Mouse (Mus musculus) heart, embryonic 12.5 days (tissue): ENCODE measurements around the gene Hyal2. TPM values are rescaled to one million over a fixed set of nuclear protein-coding genes. Genes with fewer than 3 reads are reported as not detected.

Experiments used
- ATAC-seq: fragments of 200-750 bp; cut with Nextera tagmentation; 2 replicates; pipeline ENCODE4 v1.8.0; 2017; ENCODE audit warnings: moderate TSS enrichment, moderate library complexity; ENCODE audit not compliant: insufficient number of reproducible peaks, low FRiP score
- H3K27ac ChIP-seq: fragments of 300-500 bp; sonication (generic); 2 replicates; pipeline ENCODE4 v1.5.1; 2016; ENCODE audit warnings: mild to moderate bottlenecking, moderate library complexity; ENCODE audit not compliant: poor library complexity, severe bottlenecking
- H3K27me3 ChIP-seq: fragments of 300-500 bp; sonication (generic); replicated peaks from 2 replicates; pipeline ENCODE4 v1.6.1; 2016; ENCODE audit warnings: mild to moderate bottlenecking, moderate library complexity
- H3K36me3 ChIP-seq: fragments of 300-500 bp; sonication (generic); 2 replicates; pipeline ENCODE4 v1.6.1; 2016; ENCODE audit warnings: mild to moderate bottlenecking, moderate library complexity
- H3K4me1 ChIP-seq: fragments of 300-500 bp; sonication (generic); replicated peaks from 2 replicates; pipeline ENCODE4 v1.6.1; 2016; ENCODE audit warnings: mild to moderate bottlenecking
- H3K4me2 ChIP-seq: fragments of 300-500 bp; sonication (generic); 2 replicates; pipeline ENCODE4 v1.6.1; 2016; ENCODE audit warnings: mild to moderate bottlenecking, moderate library complexity
- H3K4me3 ChIP-seq: fragments of 300-500 bp; sonication (generic); 2 replicates; pipeline ENCODE4 v1.5.1; 2016; ENCODE audit warnings: mild to moderate bottlenecking
- H3K9ac ChIP-seq: fragments of 300-500 bp; sonication (generic); 2 replicates; pipeline ENCODE4 v1.6.1; 2016; ENCODE audit warnings: mild to moderate bottlenecking, moderate library complexity
- H3K9me3 ChIP-seq: fragments of 300-500 bp; sonication (generic); replicated peaks from 2 replicates; pipeline ENCODE4 v1.6.1; 2016; ENCODE audit warnings: mild to moderate bottlenecking, moderate library complexity
- WGBS: fragments of 180-500 bp; shearing (Covaris S2); methylation state at CpG from one replicate; pipeline ENCODE4 v1.1.7; 2016; 5-methylcytosine and 5-hydroxymethylcytosine counted together
- polyA plus RNA-seq: library from polyadenylated mRNA; unstranded; fragments of >200 nt; fragmentation: Nextera tagmentation; extraction: Ambion mirVana; gene quantifications from 2 replicates; pipeline ENCODE4 v1.2.1, GENCODE M21; 2016

Hyal2 gene
- polyA plus RNA-seq, 1 experiment from 2014 or later, result 106 TPM

DNA sequence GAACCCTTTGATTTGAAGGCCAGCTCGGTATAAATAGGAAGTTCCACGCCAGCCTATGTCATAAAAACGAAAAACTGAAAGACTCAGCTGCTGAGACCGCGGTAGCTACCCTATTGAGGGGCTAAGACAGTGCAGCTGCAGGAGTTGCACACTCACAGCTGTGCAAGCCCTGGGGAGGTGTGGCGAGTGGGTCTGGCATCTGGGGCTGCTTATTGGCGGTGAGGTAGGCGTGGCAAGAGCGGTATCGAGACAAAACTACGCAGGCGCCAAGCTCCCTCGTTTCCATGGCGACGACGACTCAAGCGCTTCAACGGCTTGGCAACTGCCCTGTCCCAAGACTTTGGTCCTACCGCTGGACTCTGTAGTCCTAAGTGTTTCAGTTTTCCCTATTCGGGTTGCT lies 20.7 kb upstream of the Hyal2 start, which contains the start of gene Zmynd10:
Zmynd10 (plus strand) TSS at position 273 of the 400 bp plus-strand sequence.
- Histone ChIP-seq H3K27me3 (peaks cover 31% of the 10 kb centered on the region), H3K4me2 (peak within 1 kb of the TSS; percentile 49), H3K4me3 (peak within 1 kb of the TSS; percentile 2; the same call in 1 of the 2 replicates), H3K27ac (no peak within 1 kb of the TSS), H3K36me3 (peaks cover 21% of the 10 kb centered on the region), H3K4me1 (peaks cover 37% of the 10 kb centered on the region), H3K9ac (no peak within 1 kb of the TSS; the same call in 1 of the 2 replicates), H3K9me3 (no peaks in the 10 kb centered on the region)
- ATAC-seq, result peak; percentile 67
- 5% methylated on average over 20 of the region's 20 CpGs for WGBS

DNA sequence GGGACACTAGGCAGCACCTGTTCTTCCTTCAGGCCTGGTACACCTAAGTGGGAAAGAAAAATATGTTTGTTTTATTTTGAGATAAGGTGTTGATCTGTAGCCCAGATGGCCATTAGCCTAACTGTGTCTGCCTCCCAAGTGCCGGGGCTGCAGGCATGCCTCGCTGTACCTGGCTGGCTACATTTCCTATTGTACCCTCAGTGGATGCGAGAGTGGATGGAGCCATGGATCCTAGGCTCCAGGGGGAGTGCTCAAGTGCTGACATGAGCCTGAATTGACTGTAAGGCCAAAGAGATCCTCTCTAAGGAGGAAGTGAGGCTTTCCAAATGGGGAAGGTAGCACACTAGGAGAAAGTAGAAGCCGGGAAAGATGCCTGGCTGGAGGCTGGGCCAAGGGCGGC lies 19.8 kb upstream of the Hyal2 start:
- Histone ChIP-seq H3K4me2 (no peak overlapping the region), H3K9ac (no peak overlapping the region), H3K9me3 (no peaks in the 10 kb centered on the region), H3K27ac (no peak overlapping the region), H3K4me3 (no peak overlapping the region), H3K36me3 (peaks cover 21% of the 10 kb centered on the region), H3K4me1 (peaks cover 39% of the 10 kb centered on the region), H3K27me3 (peaks cover 31% of the 10 kb centered on the region)
- no peak for ATAC-seq
- WGBS, result 75% methylated on average over 5 of the region's 5 CpGs

DNA sequence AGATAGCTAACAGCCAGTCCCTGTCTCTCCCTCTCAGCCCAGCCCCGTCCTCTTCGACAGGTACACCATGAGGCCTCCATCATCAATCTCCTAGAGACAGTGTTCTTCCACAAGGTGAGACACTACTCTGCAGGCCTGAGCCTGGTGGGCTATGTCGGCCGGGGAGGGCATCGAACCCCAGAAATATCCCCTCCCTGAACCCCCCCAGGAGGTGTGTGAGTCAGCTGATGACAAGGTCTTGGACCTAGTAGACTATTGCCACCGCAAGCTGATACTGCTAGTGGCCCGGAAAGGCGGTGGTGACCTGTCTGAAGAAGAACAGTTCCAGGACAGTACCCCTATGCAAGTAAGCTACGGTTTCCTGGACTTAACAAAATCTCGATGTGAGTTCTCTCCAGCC lies 18.9 kb upstream of the Hyal2 start:
- Histone ChIP-seq H3K9ac (no peak overlapping the region), H3K4me3 (no peak overlapping the region), H3K9me3 (no peaks in the 10 kb centered on the region), H3K4me1 (peaks cover 45% of the 10 kb centered on the region), H3K4me2 (no peak overlapping the region), H3K27ac (no peak overlapping the region), H3K36me3 (peaks cover 16% of the 10 kb centered on the region), H3K27me3 (peaks cover 31% of the 10 kb centered on the region)
- ATAC-seq, result no peak
- 85% methylated on average over 10 of the region's 10 CpGs for WGBS

DNA sequence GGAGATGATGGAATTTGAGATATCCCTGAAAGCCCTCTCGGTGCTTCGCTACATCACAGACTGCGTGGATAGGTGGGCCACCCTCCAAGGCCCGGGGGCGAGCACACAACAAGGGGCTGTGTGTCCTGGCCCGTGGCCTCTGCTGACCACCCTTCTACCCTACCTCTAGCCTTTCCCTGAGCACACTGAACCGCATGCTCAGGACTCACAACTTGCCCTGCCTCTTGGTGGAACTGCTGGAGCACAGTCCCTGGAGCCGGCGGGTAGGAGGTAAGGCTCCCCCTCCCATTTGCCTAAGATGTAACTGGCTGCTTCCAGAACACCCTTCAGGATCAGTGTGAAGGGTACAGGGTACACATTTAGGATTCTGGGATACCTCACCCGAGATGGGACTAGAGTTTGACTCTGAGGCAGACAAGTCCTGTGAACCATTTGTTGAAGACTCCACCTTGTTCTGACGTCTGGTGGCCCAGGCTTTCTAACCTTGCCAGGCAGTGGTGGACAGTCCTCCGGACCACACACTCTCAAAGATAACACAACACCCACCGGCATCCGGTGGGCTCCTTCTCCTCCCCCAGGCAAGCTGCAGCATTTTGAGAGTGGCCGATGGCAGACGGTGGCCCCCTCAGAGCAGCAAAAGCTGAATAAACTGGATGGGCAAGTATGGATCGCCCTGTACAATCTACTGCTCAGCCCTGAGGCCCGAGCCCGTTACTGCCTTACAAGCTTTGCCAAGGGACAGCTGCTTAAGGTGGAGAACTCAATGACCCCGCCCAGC lies 18.3 kb upstream of the Hyal2 start:
- Histone ChIP-seq H3K9me3 (no peaks in the 10 kb centered on the region), H3K4me3 (no peak overlapping the region), H3K9ac (no peak overlapping the region), H3K27me3 (peaks cover 31% of the 10 kb centered on the region), H3K4me1 (peaks cover 47% of the 10 kb centered on the region), H3K4me2 (no peak overlapping the region), H3K36me3 (peaks cover 9% of the 10 kb centered on the region), H3K27ac (no peak overlapping the region)
- 79% methylated on average over 20 of the region's 20 CpGs for WGBS
- no peak for ATAC-seq

DNA sequence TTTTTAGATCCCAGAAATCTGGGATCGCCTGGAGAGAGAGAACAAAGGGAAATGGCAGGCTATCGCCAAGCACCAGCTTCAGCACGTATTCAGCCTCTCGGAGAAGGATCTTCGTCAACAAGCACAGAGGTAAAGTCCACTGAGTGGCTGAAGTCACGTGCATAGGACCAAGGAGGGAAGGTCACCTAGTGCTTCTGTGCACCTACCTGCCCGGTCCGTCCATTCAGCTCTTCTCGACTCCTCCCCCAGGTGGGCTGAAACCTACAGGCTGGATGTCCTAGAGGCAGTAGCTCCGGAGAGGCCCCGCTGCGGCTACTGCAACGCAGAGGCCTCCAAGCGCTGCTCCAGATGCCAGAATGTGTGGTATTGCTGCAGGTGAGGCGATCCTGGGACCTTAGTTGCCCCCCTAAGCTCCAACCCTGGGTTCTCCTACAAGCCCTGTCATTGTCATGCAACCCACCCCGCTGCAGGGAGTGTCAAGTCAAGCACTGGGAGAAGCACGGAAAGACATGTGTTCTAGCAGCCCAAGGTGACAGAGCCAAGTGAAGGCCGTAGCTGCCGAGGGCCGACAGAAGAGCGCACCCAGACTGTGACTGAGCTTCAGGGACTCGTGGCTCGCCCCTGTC lies 17.1 kb upstream of the Hyal2 start:
- Histone ChIP-seq H3K36me3 (no peaks in the 10 kb centered on the region), H3K9me3 (no peaks in the 10 kb centered on the region), H3K4me2 (peak overlapping the region; percentile 94), H3K4me1 (peaks cover 48% of the 10 kb centered on the region), H3K4me3 (peak overlapping the region; percentile 56), H3K27ac (no peak overlapping the region), H3K27me3 (peaks cover 31% of the 10 kb centered on the region), H3K9ac (peak overlapping the region; percentile 81; the same call in 1 of the 2 replicates)
- WGBS, result 32% methylated on average over 23 of the region's 23 CpGs
- ATAC-seq, result no peak

DNA sequence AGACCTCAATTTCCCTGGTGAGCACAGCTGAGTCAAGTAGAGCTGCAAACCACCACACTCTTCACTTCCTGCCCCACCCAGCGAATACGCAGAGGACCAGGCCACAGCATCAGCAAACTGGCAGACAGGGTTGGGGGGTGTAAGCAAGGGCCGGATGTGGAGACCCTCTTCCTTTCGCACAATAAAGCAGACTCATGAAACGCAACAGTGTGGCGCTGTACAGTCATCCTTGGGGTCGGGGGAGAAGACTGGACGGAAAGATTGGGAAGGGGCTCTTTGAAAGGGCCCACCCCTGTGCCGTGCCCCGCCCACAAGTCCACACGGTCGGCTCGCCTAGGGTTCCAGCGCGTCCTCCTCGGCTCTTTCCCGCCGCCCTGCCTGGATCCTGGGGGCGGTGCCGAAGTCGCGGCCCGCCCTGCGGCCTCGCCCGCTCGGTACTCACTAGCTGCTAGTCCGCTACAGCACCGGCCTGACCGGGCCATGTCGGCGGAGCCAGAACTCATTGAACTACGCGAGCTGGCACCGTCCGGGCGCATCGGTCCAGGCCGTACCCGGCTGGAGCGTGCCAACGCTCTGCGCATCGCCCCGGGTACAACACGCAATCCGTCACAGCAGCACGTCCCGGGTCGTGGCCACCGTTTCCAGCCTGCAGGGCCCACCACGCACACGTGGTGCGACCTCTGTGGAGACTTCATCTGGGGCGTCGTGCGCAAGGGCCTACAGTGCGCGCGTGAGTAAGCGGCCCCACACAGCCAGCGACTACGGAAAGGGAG lies 16.4 kb upstream of the Hyal2 start, which contains the start of gene Rassf1:
Rassf1 (plus strand) TSS at position 439 of the 773 bp plus-strand sequence.
- WGBS, result 1% methylated on average over 63 of the region's 63 CpGs
- ATAC-seq, result peak; percentile 33; the same call in 1 of the 2 replicates
- Histone ChIP-seq H3K27ac (peak within 1 kb of the TSS; percentile 14; the same call in 1 of the 2 replicates), H3K36me3 (peaks cover under 1% of the 10 kb centered on the region; the same call in 1 of the 2 replicates), H3K27me3 (peaks cover 31% of the 10 kb centered on the region), H3K4me3 (peak within 1 kb of the TSS; percentile 56), H3K9me3 (no peaks in the 10 kb centered on the region), H3K4me1 (peaks cover 55% of the 10 kb centered on the region), H3K9ac (peak within 1 kb of the TSS; percentile 81), H3K4me2 (peak within 1 kb of the TSS; percentile 94)

DNA sequence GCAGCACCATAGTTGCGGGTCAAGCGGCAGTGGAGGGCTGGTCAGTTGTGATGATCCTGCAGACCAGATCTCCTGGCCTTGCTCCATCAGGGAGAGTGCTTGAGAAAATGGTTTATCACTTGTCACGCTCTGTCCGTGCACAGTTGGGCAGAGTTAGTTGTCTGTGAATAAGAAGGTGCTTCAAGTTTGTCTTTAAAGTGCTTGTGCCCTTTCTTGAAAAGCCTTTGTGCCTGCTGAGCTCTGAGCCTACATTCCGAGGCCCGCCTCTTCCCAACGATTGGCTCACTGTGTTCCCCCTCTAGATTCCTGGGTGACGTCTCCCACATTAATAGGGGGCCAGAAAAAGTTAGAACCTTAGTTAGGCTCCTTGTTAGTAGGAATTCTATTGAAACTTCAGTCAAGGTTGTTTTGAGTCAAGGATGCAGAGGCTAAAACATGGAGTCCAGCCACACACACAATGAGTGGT lies 15.8 kb upstream of the Hyal2 start:
- Histone ChIP-seq H3K36me3 (peaks cover 7% of the 10 kb centered on the region), H3K9ac (peak overlapping the region; percentile 81), H3K27me3 (peaks cover 31% of the 10 kb centered on the region), H3K4me1 (peaks cover 57% of the 10 kb centered on the region), H3K4me2 (peak overlapping the region; percentile 94), H3K9me3 (no peaks in the 10 kb centered on the region), H3K4me3 (peak overlapping the region; percentile 56), H3K27ac (0 out of 2 replicates have a peak overlapping the region, but pooled peaks have one; percentile 14)
- ATAC-seq, result no peak
- 12% methylated on average over 8 of the region's 8 CpGs for WGBS

DNA sequence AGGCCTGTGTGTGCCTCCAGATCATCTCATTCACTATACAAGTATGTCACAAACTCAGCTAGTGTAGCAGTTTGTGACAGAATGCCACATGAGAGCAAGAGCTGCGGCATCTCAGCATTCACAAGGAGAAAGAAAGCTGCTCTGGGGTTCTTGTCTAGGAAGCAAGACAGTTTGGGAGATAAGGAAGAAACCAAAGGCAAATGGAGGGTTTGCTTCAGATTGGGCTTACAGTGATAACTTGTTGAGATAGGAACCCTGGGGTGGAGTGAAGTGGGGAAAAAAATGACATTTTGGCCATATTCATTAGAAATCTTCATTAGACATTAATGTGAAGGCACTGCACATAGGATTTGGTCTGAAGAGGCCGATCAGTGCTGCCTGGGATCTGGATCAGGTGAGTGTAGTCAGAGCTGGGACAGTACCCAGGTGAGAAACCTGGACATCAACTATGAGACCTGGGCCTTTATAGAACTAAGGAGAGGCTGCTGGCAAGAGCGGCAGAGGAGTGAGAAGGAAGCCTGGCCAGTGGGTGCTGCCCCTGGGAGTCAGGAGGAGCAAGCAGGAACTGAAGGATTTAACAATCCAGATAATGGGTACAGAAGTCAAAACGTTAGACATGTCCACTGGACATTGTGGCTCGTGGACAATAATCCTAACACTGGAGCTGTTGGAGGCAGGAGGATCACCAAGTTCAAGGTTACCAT lies 14.9 kb upstream of the Hyal2 start:
- no peak for ATAC-seq
- H3K27me3 ChIP-seq, result peaks cover 29% of the 10 kb centered on the region
- H3K4me3 ChIP-seq, result 0 out of 2 replicates have a peak overlapping the region, but pooled peaks have one; percentile 56

DNA sequence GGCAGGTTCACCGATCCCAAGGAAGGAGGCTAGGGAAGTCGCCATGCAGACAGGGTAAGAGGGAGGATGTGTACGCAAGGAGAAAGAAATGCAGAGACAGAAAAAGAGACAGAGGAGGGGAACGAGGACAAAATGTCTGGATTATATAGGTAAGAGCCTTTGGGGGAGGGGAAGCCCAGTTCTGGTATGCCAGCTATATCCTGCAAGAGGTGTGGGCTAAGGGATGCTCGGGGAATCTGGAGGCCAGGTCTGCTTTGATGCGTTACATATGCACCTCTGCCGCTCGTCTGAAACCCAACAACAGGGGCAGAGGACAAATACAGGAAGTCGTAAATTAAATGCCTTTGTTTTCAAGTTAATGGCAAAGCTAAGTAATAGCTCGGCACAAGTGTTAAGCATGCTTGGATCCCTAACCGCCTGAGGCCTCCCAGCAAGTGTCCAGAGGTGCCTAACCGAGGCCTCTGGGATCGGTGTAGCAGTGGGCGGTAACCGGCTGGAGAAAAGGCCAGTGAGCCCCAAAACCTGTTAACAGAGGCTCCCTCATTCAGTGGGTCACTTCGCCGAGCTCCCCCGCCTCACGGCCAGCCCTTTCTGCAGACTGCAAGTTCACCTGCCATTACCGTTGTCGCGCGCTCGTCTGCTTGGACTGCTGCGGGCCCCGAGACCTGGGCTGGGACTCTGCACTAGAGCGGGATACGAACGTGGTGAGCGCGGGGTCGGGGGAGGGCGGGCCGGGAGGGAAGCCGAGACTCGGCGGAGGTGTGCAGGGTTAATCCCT lies 14.0 kb upstream of the Hyal2 start:
- peak; percentile 34 for ATAC-seq
- H3K9ac ChIP-seq, result peak overlapping the region; percentile 83
- peak overlapping the region; percentile 77 for H3K4me3 ChIP-seq
- WGBS, result 7% methylated on average over 37 of the region's 37 CpGs
- H3K4me2 ChIP-seq, result peak overlapping the region; percentile 94
- no peaks in the 10 kb centered on the region for H3K9me3 ChIP-seq
- H3K4me1 ChIP-seq, result peaks cover 56% of the 10 kb centered on the region
- H3K36me3 ChIP-seq, result peaks cover 25% of the 10 kb centered on the region
- H3K27me3 ChIP-seq, result peaks cover 20% of the 10 kb centered on the region
- peak overlapping the region; percentile 96 for H3K27ac ChIP-seq

More for the DNA sequence above, 14.9 kb upstream of the Hyal2 start:
- no peak overlapping the region for H3K27ac ChIP-seq
- no peaks in the 10 kb centered on the region for H3K9me3 ChIP-seq
- H3K4me2 ChIP-seq, result peak overlapping the region; percentile 94
- peaks cover 16% of the 10 kb centered on the region for H3K36me3 ChIP-seq
- peaks cover 56% of the 10 kb centered on the region for H3K4me1 ChIP-seq
- 75% methylated on average over 5 of the region's 5 CpGs for WGBS
- no peak overlapping the region for H3K9ac ChIP-seq
